Mouse (Mus musculus) ovary, postnatal 36 days (tissue): ENCODE measurements around the gene Il1rap.

ENCODE experiments used
- DNase-seq: peaks from one replicate; pipeline ENCODE4 v3.0.0; 2022; ENCODE audit warnings: low spot score, mixed read lengths

Il1rap gene

GRCm38 (mm10) chr16:26728139-26728538 lies 146.6 kb downstream of the Il1rap start:
- DNase-seq = no peak

- no peak for DNase-seq
Measured at GRCm38 (mm10) chr16:26730941-26731340, 149.4 kb downstream of the Il1rap start.

- no peak for DNase-seq
Measured at GRCm38 (mm10) chr16:26732566-26732965, 151.1 kb downstream of the Il1rap start.

- no peak for DNase-seq
Measured at GRCm38 (mm10) chr16:26755381-26756155, 174.1 kb downstream of the Il1rap start.

- DNase-seq = no peak
Measured at GRCm38 (mm10) chr16:26775976-26776375, 194.5 kb downstream of the Il1rap start.

- no peak for DNase-seq
Measured at GRCm38 (mm10) chr16:26777132-26777531, 195.6 kb downstream of the Il1rap start.
